Mouse (Mus musculus): ENCODE results near the gene Znrd1. TPM values are rescaled to one million over a fixed set of nuclear protein-coding genes. Genes with fewer than 3 reads are reported as not detected.

The Znrd1 gene
- polyA plus RNA-seq, 1 experiment from 2014 or later, result 71.7 TPM

GRCm38 (mm10) chr17:36909802-36910201, 48.6 kb downstream of the Znrd1 start:
- H3K36me3 ChIP-seq, result no peaks in the 10 kb centered on the region
- H3K9me3 ChIP-seq, result no peaks in the 10 kb centered on the region
- 66% methylated on average over 4 of the region's 4 CpGs for WGBS
- H3K4me1 ChIP-seq (replicated peaks), result no peaks in the 10 kb centered on the region
- H3K4me2 ChIP-seq, result no peak overlapping the region
- H3K27me3 ChIP-seq, result no peaks in the 10 kb centered on the region
- no peak for ATAC-seq (ENCODE audit: low read depth)
- H3K9ac ChIP-seq, result no peak overlapping the region
- H3K27ac ChIP-seq (replicated peaks), result no peak overlapping the region
- H3K4me3 ChIP-seq, result no peak overlapping the region

- WGBS, result 58% methylated on average over 1 of the region's 1 CpGs
- H3K4me2 ChIP-seq, result no peak overlapping the region
- ATAC-seq (ENCODE audit: low read depth), result no peak
Observed at GRCm38 (mm10) chr17:36908235-36908634, 50.1 kb downstream of the Znrd1 start.

More at GRCm38 (mm10) chr17:36908235-36908634, 50.1 kb downstream of the Znrd1 start:
- Histone ChIP-seq H3K36me3 (no peaks in the 10 kb centered on the region), H3K4me3 (no peak overlapping the region), H3K4me1 (replicated peaks) (no peaks in the 10 kb centered on the region), H3K27me3 (no peaks in the 10 kb centered on the region), H3K27ac (replicated peaks) (no peak overlapping the region), H3K9ac (no peak overlapping the region), H3K9me3 (no peaks in the 10 kb centered on the region)

Other genes with a start within 250 kb of the Znrd1 start
- gene H2-M10.5, start 185.6 kb downstream of the Znrd1 start, polyA plus RNA-seq (2015; fragmentation: Nextera tagmentation; extraction: Ambion mirVana), result not detected in 2 replicates
- not detected in 2 replicates for gene H2-M10.6, start 146.4 kb downstream of the Znrd1 start, polyA plus RNA-seq (2015; fragmentation: Nextera tagmentation; extraction: Ambion mirVana)
- 48.0 and 48.2 TPM in 2 replicates for gene Trim26, start 121.4 kb downstream of the Znrd1 start, polyA plus RNA-seq (2015; fragmentation: Nextera tagmentation; extraction: Ambion mirVana)
- gene Trim15, start 91.3 kb downstream of the Znrd1 start, polyA plus RNA-seq (2015; fragmentation: Nextera tagmentation; extraction: Ambion mirVana), result 0.43 and 0.61 TPM in 2 replicates
- gene Trim10, start 89.0 kb downstream of the Znrd1 start, polyA plus RNA-seq (2015; fragmentation: Nextera tagmentation; extraction: Ambion mirVana), result 1.3 and 1.6 TPM in 2 replicates
- gene Trim40, start 68.4 kb downstream of the Znrd1 start, polyA plus RNA-seq (2015; fragmentation: Nextera tagmentation; extraction: Ambion mirVana), result not detected in 2 replicates
- not detected in 2 replicates for gene Trim31, start 60.4 kb downstream of the Znrd1 start, polyA plus RNA-seq (2015; fragmentation: Nextera tagmentation; extraction: Ambion mirVana)
- 1.1 and 1.3 TPM in 2 replicates for gene Rnf39, start 15.6 kb downstream of the Znrd1 start, polyA plus RNA-seq (2015; fragmentation: Nextera tagmentation; extraction: Ambion mirVana)
- gene Ppp1r11, start 6.8 kb downstream of the Znrd1 start, polyA plus RNA-seq (2015; fragmentation: Nextera tagmentation; extraction: Ambion mirVana), result 181 and 191 TPM in 2 replicates
- 5.8 and 6.4 TPM in 2 replicates for gene Znrd1as, start within 50 bp of the Znrd1 start, polyA plus RNA-seq (2015; fragmentation: Nextera tagmentation; extraction: Ambion mirVana)
- gene 2410137M14Rik, start 22.7 kb upstream of the Znrd1 start, polyA plus RNA-seq (2015; fragmentation: Nextera tagmentation; extraction: Ambion mirVana), result 0.31 TPM in 1 of 2 replicates, not detected in the other
- gene H2-M5, start 31.0 kb upstream of the Znrd1 start, polyA plus RNA-seq (2015; fragmentation: Nextera tagmentation; extraction: Ambion mirVana), result 1.6 and 2.3 TPM in 2 replicates
- 241 and 262 TPM in 2 replicates for gene Zfp57, start 42.6 kb upstream of the Znrd1 start, polyA plus RNA-seq (2015; fragmentation: Nextera tagmentation; extraction: Ambion mirVana)
- 1.2 and 1.7 TPM in 2 replicates for gene Mog, start 64.8 kb upstream of the Znrd1 start, polyA plus RNA-seq (2015; fragmentation: Nextera tagmentation; extraction: Ambion mirVana)
- gene Gabbr1, start 87.4 kb upstream of the Znrd1 start, polyA plus RNA-seq (2015; fragmentation: Nextera tagmentation; extraction: Ambion mirVana), result 56.2 and 57.0 TPM in 2 replicates
- gene Olfr90, start 129.9 kb upstream of the Znrd1 start, polyA plus RNA-seq (2015; fragmentation: Nextera tagmentation; extraction: Ambion mirVana), result not detected in 2 replicates
- not detected in 2 replicates for gene Olfr91, start 139.7 kb upstream of the Znrd1 start, polyA plus RNA-seq (2015; fragmentation: Nextera tagmentation; extraction: Ambion mirVana)
- not detected in 2 replicates for gene Olfr92, start 161.5 kb upstream of the Znrd1 start, polyA plus RNA-seq (2015; fragmentation: Nextera tagmentation; extraction: Ambion mirVana)
- gene Olfr93, start 202.9 kb upstream of the Znrd1 start, polyA plus RNA-seq (2015; fragmentation: Nextera tagmentation; extraction: Ambion mirVana), result not detected in 2 replicates
- gene Ubd, start 235.3 kb upstream of the Znrd1 start, polyA plus RNA-seq (2015; fragmentation: Nextera tagmentation; extraction: Ambion mirVana), result not detected in 2 replicates
- not detected in 2 replicates for gene Olfr94, start 242.4 kb upstream of the Znrd1 start, polyA plus RNA-seq (2015; fragmentation: Nextera tagmentation; extraction: Ambion mirVana)